Mouse (Mus musculus) forebrain, embryonic 16.5 days (tissue): Measurements from ENCODE around the gene Itga9. TPM values are rescaled to one million over a fixed set of nuclear protein-coding genes. Genes with fewer than 3 reads are reported as not detected.

Source experiments
- ATAC-seq: fragments of 200-750 bp; cut with Nextera tagmentation; 2 replicates; pipeline ENCODE4 v1.8.0; 2017; ENCODE audit warnings: mild to moderate bottlenecking, moderate library complexity
- H3K27ac ChIP-seq: fragments of 300-500 bp; sonication (generic); 2 replicates; pipeline ENCODE4 v1.5.1; 2014; ENCODE audit warnings: low read length, control low read depth
- H3K27me3 ChIP-seq: fragments of 300-500 bp; sonication (generic); replicated peaks from 2 replicates; pipeline ENCODE4 v1.6.1; 2014; ENCODE audit warnings: low read length; ENCODE audit not compliant: control insufficient read depth, insufficient read depth
- H3K36me3 ChIP-seq: fragments of 300-500 bp; sonication (generic); 2 replicates; pipeline ENCODE4 v1.6.1; 2014; ENCODE audit not compliant: control insufficient read depth, insufficient read depth
- H3K4me1 ChIP-seq: fragments of 300-500 bp; sonication (generic); replicated peaks from 2 replicates; pipeline ENCODE4 v1.6.1; 2014; ENCODE audit warnings: low read length; ENCODE audit not compliant: control insufficient read depth, insufficient read depth
- H3K4me2 ChIP-seq: fragments of 300-500 bp; sonication (generic); 2 replicates; pipeline ENCODE4 v1.6.1; 2014; ENCODE audit warnings: mild to moderate bottlenecking, low read length, control low read depth
- H3K4me3 ChIP-seq: fragments of 300-500 bp; sonication (generic); replicated peaks from 2 replicates; pipeline ENCODE4 v1.5.1; 2014; ENCODE audit warnings: mild to moderate bottlenecking, low read length, control low read depth
- H3K9ac ChIP-seq: fragments of 300-500 bp; sonication (generic); replicated peaks from 2 replicates; pipeline ENCODE4 v1.6.1; 2014; ENCODE audit warnings: low read depth, low read length, control low read depth
- H3K9me3 ChIP-seq: fragments of 300-500 bp; sonication (generic); 2 replicates; pipeline ENCODE4 v1.6.1; 2016; ENCODE audit warnings: low read length; ENCODE audit not compliant: control insufficient read depth
- WGBS: fragments of 180-500 bp; shearing (Covaris S2); extraction: QIAGEN DNeasy Blood & Tissue Kit; methylation state at CpG from one replicate; pipeline ENCODE4 v1.1.7; 2014; 5-methylcytosine and 5-hydroxymethylcytosine counted together
- polyA plus RNA-seq: library from polyadenylated mRNA; unstranded; fragments of >200 nt; fragmentation: Nextera tagmentation; extraction: Ambion mirVana; gene quantifications from 2 replicates; pipeline ENCODE4 v1.2.1, GENCODE M21; 2015

The Itga9 gene
- polyA plus RNA-seq, 1 experiment from 2014 or later = 1.2 TPM

DNA sequence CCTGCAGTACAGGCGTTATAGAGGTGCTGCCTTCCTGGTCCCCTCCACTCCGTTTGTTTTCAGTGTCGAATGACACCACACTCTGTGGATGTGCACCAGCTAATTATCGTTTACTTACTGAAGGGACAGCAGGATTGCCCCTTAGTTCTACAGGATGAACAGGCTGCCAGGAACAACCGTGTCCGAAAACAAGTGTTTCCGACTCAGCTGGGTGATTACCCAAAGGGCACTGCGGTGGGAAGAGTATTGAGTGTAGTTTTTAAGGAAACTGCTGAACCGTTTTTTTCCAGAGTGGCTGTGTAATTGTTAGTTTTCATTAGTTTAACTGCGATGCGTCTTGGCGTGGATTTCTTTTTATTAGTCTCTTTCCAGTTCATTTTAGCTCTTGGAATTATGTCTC lies 329.6 kb downstream of the Itga9 start:
- H3K9ac ChIP-seq = no peak overlapping the region
- H3K9me3 ChIP-seq = no peaks in the 10 kb centered on the region
- 65% methylated on average over 12 of the region's 12 CpGs for WGBS
- no peak for ATAC-seq
- no peak overlapping the region for H3K4me2 ChIP-seq
- no peaks in the 10 kb centered on the region for H3K27me3 ChIP-seq
- H3K4me1 ChIP-seq = no peaks in the 10 kb centered on the region; the same call in 1 of the 2 replicates
- H3K27ac ChIP-seq = no peak overlapping the region
- H3K4me3 ChIP-seq = no peak overlapping the region
- H3K36me3 ChIP-seq = no peaks in the 10 kb centered on the region

DNA sequence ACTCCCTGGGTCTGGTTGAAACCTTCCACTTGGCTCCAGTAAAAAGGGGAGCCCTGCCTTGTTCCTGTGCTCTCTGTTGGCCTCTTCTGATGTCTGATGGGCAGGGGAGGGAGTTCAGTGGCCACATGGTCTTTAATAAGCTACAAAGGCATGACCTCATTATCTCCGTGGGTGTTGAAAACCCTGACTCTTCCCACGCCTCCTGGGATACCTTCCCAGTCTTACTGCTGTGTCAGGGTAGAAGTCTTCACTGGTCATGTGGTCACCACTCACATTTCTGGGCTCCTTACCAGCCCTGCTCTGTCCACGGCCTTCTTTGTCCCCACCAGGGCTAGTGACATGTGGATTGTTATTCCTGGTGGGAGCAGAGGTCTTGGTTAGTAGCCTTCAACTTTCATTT lies 331.0 kb downstream of the Itga9 start:
- Histone ChIP-seq H3K36me3 (no peaks in the 10 kb centered on the region), H3K4me2 (no peak overlapping the region), H3K27ac (no peak overlapping the region), H3K27me3 (no peaks in the 10 kb centered on the region), H3K9me3 (no peaks in the 10 kb centered on the region), H3K9ac (no peak overlapping the region), H3K4me1 (no peaks in the 10 kb centered on the region; the same call in 1 of the 2 replicates), H3K4me3 (no peak overlapping the region)
- ATAC-seq = no peak
- WGBS = 58% methylated on average over 3 of the region's 3 CpGs

DNA sequence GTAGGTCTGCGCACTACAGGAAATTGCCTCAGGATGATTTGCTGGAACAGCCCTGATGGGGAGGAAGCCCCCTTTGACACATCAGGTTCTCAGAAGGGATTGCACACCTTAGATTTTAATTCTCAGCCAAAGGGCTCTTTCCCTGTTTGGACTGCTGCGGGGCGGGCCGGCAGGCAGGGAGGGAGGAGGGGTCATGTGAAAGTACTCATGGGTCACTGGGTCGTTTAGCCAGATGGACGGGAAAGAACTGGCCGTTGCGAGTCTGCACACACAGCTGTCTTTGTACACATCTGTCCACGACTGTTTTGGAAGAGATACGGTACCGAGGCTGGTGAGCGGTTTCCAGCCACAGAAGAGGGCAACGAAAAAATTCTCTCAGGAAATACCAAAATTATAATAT lies 332.9 kb downstream of the Itga9 start:
- H3K4me1 ChIP-seq = no peaks in the 10 kb centered on the region; the same call in 1 of the 2 replicates
- H3K9me3 ChIP-seq = no peaks in the 10 kb centered on the region
- no peaks in the 10 kb centered on the region for H3K27me3 ChIP-seq
- H3K36me3 ChIP-seq = no peaks in the 10 kb centered on the region
- no peak overlapping the region for H3K4me3 ChIP-seq
- no peak for ATAC-seq
- 45% methylated on average over 13 of the region's 13 CpGs for WGBS
- no peak overlapping the region for H3K4me2 ChIP-seq
- H3K27ac ChIP-seq = no peak overlapping the region
- H3K9ac ChIP-seq = no peak overlapping the region

DNA sequence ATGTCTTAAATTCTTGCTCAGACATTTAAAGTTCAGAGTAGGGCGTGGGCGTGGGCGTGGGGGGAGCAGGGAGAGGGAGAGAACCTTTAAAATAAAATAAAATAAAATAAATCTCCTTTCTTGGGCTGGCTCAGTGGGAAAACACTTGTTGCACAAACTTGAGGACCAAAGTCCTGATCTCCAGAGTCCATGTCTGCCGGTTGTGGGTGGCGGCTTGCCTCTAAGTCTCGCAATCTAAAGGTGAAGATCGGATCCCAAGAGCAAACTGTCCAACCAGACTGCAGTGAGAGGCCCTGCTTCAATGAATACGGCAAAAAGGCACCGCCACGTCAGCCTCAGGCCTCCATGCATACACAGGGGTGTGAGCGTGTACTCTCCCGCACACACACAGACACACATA lies 333.3 kb downstream of the Itga9 start:
- Histone ChIP-seq H3K36me3 (no peaks in the 10 kb centered on the region), H3K4me3 (no peak overlapping the region), H3K4me2 (no peak overlapping the region), H3K4me1 (no peaks in the 10 kb centered on the region; the same call in 1 of the 2 replicates), H3K9me3 (no peaks in the 10 kb centered on the region), H3K27ac (no peak overlapping the region), H3K9ac (no peak overlapping the region), H3K27me3 (no peaks in the 10 kb centered on the region)
- 81% methylated on average over 12 of the region's 12 CpGs for whole genome bisulfite sequencing
- no peak for ATAC-seq

DNA sequence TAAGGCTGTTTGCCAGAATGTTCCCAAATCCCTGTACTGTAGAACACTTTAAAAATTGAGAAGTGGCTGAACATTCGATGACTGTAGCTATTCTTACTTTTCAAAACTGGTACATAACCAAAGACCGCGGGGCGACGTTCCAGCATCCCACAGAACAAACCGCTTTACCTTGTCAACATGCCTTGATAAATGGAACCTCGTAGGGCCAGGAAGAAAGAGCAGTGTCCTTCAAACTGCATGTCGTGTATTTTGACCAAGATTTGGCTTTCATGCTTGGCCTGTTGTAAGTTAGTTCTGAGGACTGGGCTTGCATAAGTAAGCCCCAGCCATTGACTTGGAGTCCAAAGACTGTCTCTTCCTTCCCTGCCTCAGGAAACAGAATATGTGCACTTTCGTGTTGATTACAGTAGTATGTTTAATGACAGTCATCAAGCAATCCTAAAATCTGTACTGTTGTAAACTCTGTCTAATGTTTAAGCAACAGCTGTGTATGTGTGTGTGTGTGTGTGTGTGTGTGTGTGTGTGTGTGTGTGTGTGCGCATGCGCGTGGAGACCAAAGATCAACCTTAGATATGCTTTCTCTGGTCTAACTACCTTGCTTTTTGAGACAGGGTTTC lies 334.2 kb downstream of the Itga9 start:
- H3K4me2 ChIP-seq = no peak overlapping the region
- no peaks in the 10 kb centered on the region for H3K9me3 ChIP-seq
- H3K9ac ChIP-seq = no peak overlapping the region
- no peak overlapping the region for H3K27ac ChIP-seq
- no peaks in the 10 kb centered on the region for H3K27me3 ChIP-seq
- no peaks in the 10 kb centered on the region for H3K36me3 ChIP-seq
- H3K4me1 ChIP-seq = no peaks in the 10 kb centered on the region; the same call in 1 of the 2 replicates
- no peak overlapping the region for H3K4me3 ChIP-seq
- ATAC-seq = no peak
- WGBS = 68% methylated on average over 12 of the region's 12 CpGs

DNA sequence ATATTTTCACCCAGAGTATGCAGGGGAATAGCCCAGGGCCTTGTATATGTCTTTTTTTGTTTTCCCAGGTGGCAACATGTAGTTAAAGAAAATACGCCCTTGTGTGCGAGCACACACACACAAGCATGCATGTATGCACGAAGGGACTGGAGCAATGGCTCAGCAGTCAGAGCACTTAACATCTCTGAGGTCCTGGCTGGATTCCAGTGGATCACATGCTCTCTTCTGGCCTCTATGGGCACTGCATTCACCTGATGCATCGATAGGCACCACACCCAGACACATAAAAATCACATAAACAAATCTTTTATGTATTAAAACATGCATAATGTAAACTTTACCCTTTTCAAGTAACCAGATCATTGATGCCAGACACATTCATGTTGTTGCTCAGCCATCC lies 335.5 kb downstream of the Itga9 start:
- Histone ChIP-seq H3K9me3 (no peaks in the 10 kb centered on the region), H3K36me3 (no peaks in the 10 kb centered on the region), H3K27me3 (no peaks in the 10 kb centered on the region), H3K4me3 (no peak overlapping the region), H3K9ac (no peak overlapping the region), H3K4me2 (no peak overlapping the region), H3K27ac (no peak overlapping the region), H3K4me1 (no peaks in the 10 kb centered on the region)
- no peak for ATAC-seq
- 87% methylated on average over 4 of the region's 4 CpGs for WGBS

DNA sequence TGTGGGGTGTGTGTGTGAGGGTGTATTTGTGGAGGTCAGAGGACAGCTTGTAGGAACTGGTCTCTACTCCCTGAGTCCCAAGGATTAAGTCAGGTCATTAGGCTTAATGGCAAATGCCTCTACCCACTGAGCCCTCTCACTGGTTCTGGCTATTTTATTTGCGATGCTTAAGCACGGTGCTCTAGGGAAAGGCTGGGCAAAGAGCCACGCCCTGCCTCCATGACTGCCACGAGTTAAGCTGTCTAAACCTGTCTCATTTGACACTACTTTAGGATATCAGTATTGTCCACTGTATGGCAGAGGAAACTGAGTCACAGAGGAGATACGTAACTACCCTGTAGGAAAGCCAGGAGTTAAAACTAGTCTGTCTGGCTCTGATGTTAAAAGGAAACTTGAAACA lies 337.5 kb downstream of the Itga9 start:
- ATAC-seq = no peak
- Histone ChIP-seq H3K27ac (no peak overlapping the region), H3K9me3 (no peaks in the 10 kb centered on the region), H3K9ac (no peak overlapping the region), H3K4me1 (no peaks in the 10 kb centered on the region), H3K27me3 (no peaks in the 10 kb centered on the region), H3K4me3 (no peak overlapping the region), H3K4me2 (no peak overlapping the region), H3K36me3 (no peaks in the 10 kb centered on the region)
- 57% methylated on average over 5 of the region's 5 CpGs for WGBS

DNA sequence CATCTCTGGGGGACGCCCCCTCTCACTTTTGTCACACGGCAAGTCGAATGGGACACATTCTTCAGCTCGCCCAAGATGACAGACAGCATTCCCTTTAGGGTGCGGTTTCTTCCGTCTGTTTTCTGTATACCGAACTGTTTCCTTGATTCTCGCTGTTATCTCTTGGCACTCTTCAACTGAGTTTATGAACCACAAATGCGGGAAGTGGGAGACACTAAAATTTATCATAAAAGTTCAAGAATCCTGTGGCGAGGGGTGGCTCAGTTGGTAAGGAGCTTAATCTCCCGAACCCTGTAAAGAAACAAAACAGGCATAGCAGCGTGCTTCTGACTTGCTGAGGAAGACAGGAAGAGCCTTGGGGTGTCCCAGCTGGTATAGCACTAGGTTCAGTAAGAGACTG lies 337.9 kb downstream of the Itga9 start:
- no peak for ATAC-seq

DNA sequence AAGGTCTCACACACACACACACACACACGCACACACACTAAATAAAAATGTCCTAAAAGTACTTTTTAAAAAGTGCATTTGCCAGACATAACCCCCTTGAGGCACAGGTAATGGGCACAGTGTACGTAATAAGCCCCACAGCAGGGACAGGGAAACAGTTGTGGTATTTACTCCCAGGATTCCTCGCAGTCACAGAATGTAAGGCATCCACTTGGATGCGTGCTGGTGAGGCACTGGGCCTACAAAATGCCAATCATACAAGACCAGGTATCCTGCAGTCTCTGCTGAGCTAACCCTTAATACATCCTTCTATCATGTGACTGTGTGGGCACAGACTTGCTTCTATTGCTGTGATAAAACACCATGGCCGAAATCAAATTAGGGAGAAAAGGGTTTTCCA lies 342.0 kb downstream of the Itga9 start:
- no peak for ATAC-seq
- Histone ChIP-seq H3K27me3 (no peaks in the 10 kb centered on the region), H3K27ac (no peak overlapping the region), H3K9ac (no peak overlapping the region), H3K4me3 (no peak overlapping the region), H3K36me3 (no peaks in the 10 kb centered on the region), H3K9me3 (no peaks in the 10 kb centered on the region), H3K4me1 (no peaks in the 10 kb centered on the region), H3K4me2 (no peak overlapping the region)
- 96% methylated on average over 5 of the region's 5 CpGs for WGBS

More for the DNA sequence above, 337.9 kb downstream of the Itga9 start:
- WGBS = 75% methylated on average over 12 of the region's 12 CpGs
- H3K4me1 ChIP-seq = no peaks in the 10 kb centered on the region
- H3K4me3 ChIP-seq = no peak overlapping the region
- H3K27me3 ChIP-seq = no peaks in the 10 kb centered on the region
- no peak overlapping the region for H3K9ac ChIP-seq
- no peaks in the 10 kb centered on the region for H3K9me3 ChIP-seq
- H3K36me3 ChIP-seq = no peaks in the 10 kb centered on the region
- no peak overlapping the region for H3K27ac ChIP-seq
- H3K4me2 ChIP-seq = no peak overlapping the region

DNA sequence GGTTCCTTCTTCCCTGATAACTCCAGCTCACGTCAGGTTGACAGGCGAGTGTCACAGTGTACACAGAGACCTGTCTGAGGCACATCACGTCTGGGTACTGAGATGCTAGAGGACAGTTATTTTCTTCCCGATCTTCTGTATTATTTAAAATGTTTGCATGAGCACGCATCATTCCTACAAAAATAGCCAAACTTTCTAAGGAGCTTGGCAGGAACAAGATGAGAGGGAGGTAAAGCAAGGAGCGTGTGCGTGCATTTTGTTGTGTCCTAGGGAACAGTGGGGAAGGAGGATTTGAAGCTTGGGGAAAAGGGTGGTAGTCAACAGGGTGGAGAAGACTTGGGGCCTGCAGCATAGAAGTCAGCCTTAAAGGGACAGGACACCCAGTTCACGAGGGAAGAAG lies 342.6 kb downstream of the Itga9 start:
- no peaks in the 10 kb centered on the region for H3K9me3 ChIP-seq
- no peaks in the 10 kb centered on the region for H3K4me1 ChIP-seq
- WGBS = 93% methylated on average over 8 of the region's 8 CpGs
- no peak overlapping the region for H3K9ac ChIP-seq
- H3K4me2 ChIP-seq = no peak overlapping the region
- H3K27me3 ChIP-seq = no peaks in the 10 kb centered on the region
- H3K4me3 ChIP-seq = no peak overlapping the region
- no peak for ATAC-seq
- H3K27ac ChIP-seq = no peak overlapping the region
- no peaks in the 10 kb centered on the region for H3K36me3 ChIP-seq
